Mouse (Mus musculus) midbrain, embryonic 10.5 days (tissue): ENCODE measurements around the gene Pard3b. TPM values are rescaled to one million over a fixed set of nuclear protein-coding genes. Genes with fewer than 3 reads are reported as not detected.

ENCODE experiments used
- DNase-seq: peaks from one replicate; pipeline ENCODE4 v3.0.0-alpha.2; 2017; ENCODE audit warnings: low spot score
- H3K27ac ChIP-seq: fragments of 300-500 bp; sonication (generic); replicated peaks from 2 replicates; pipeline ENCODE4 v1.5.1; 2016; ENCODE audit warnings: mild to moderate bottlenecking
- H3K27me3 ChIP-seq: fragments of 300-500 bp; sonication (generic); 2 replicates; pipeline ENCODE4 v1.6.1; 2016; ENCODE audit warnings: low read depth, mild to moderate bottlenecking; ENCODE audit not compliant: poor library complexity, severe bottlenecking
- H3K36me3 ChIP-seq: fragments of 300-500 bp; sonication (generic); 2 replicates; pipeline ENCODE4 v1.6.1; 2016; ENCODE audit warnings: mild to moderate bottlenecking, moderate library complexity
- H3K4me1 ChIP-seq: fragments of 300-500 bp; sonication (generic); 2 replicates; pipeline ENCODE4 v1.6.1; 2016
- H3K4me3 ChIP-seq: fragments of 300-500 bp; sonication (generic); 2 replicates; pipeline ENCODE4 v1.5.1; 2016; ENCODE audit warnings: mild to moderate bottlenecking, moderate library complexity
- H3K9me3 ChIP-seq: fragments of 300-500 bp; sonication (generic); replicated peaks from 2 replicates; pipeline ENCODE4 v1.6.1; 2016; ENCODE audit warnings: mild to moderate bottlenecking
- WGBS: fragments of 180-500 bp; shearing (Covaris S2); methylation state at CpG from one replicate; pipeline ENCODE4 v1.1.7; 2016; 5-methylcytosine and 5-hydroxymethylcytosine counted together
- polyA plus RNA-seq: library from polyadenylated mRNA; unstranded; fragments of >200 nt; fragmentation: Nextera tagmentation; extraction: Ambion mirVana; gene quantifications from 2 replicates; pipeline ENCODE4 v1.2.1, GENCODE M21; 2016

Pard3b gene
- polyA plus RNA-seq, 1 experiment from 2014 or later = 8.2 TPM

DNA sequence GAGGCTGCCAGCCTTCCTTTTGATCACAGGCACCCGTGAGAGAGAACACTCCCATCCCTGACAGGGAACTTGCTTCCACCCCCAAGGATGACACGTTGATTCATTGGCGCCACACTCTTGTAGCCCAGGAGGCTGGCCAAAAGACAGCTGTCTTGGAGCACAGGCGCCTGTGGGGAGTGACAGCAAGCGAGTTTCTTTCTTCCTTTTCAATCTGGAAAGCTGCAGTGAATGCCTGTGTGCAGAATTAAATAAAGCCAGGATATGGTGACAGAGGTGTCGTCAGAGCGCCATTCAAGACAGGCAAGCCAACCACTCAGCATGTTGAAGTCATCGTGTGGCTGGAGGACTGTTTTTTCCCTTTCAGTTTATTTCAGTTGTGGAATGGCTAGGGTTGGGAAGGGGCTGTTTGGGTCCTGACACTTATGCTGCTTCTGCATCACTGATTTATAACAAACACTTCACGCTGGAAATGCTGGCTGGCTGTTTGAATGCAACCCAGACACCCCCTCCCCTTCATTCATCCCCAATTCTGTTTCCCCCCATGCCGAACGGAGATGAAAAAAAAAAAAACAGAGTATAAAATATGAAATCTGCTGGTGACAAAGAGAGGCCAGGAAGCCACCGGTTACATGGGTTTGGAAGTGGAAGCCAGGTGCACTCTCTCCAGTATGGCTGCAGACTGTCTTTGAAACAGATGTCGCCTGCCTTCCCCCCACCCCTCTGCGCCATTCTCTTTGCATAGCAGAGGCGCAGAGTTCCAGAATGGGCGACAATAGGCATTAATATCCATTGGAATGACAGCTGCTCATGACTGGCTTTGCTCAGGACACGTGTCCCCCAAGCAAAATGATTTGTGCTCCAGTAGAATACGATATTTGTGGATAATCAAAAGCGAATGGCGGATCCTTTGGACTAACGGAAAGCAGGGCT lies 1044.1 kb downstream of the Pard3b start:
- no peak for DNase-seq

DNA sequence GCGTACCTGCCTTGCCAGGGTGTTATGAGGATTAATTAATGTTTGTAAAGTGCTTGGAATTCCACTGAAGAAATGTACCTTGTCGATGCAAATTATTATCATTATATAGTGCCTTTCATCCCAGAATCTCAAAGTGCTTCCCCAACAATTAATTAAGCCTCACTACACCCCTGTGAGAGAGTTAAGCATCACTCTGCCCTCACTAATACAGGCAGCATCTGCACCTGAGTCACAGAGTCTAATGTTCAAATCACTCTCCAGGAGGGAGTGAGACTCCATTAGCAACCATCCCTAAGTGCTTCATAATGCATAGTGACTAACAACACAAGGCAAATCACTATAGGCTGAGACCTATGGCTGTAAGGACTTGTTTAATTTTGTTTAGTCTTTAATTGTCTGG lies 1044.9 kb downstream of the Pard3b start:
- Histone ChIP-seq H3K36me3 (no peaks in the 10 kb centered on the region), H3K4me3 (no peak overlapping the region), H3K27ac (no peak overlapping the region), H3K9me3 (no peaks in the 10 kb centered on the region), H3K4me1 (peaks cover 19% of the 10 kb centered on the region), H3K27me3 (no peaks in the 10 kb centered on the region)
- 94% methylated on average over 2 of the region's 2 CpGs for WGBS
- no peak for DNase-seq

More for the DNA sequence above, 1044.1 kb downstream of the Pard3b start:
- no peaks in the 10 kb centered on the region for H3K36me3 ChIP-seq
- peak overlapping the region; percentile 59 for H3K27ac ChIP-seq
- H3K27me3 ChIP-seq = no peaks in the 10 kb centered on the region
- H3K4me1 ChIP-seq = peaks cover 20% of the 10 kb centered on the region
- no peak overlapping the region for H3K4me3 ChIP-seq
- 74% methylated on average over 21 of the region's 21 CpGs for WGBS
- H3K9me3 ChIP-seq = peaks cover 1% of the 10 kb centered on the region; the same call in 1 of the 2 replicates

DNA sequence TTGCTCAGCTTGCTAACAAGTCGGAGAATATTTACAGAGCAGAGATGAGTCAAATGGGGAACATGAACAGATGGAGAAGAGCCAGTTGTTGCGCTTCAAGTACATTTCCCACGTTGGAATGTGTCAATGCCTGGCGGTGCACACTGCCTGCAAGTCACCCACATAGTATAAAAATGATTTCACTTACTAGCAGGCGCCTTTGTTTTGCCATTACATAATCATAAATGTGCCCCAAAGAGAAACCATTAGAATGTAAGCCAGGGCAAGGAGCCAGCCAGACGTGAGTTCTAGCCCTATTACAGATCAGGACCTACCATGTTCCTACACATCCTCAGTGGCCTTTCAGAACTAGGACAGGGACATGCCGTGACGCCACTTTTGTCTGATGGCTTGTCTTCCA lies 1048.9 kb downstream of the Pard3b start:
- Histone ChIP-seq H3K27me3 (no peaks in the 10 kb centered on the region), H3K4me1 (peaks cover 8% of the 10 kb centered on the region), H3K9me3 (no peaks in the 10 kb centered on the region), H3K4me3 (no peak overlapping the region), H3K36me3 (no peaks in the 10 kb centered on the region), H3K27ac (no peak overlapping the region)
- no peak for DNase-seq
- 90% methylated on average over 8 of the region's 8 CpGs for WGBS

DNA sequence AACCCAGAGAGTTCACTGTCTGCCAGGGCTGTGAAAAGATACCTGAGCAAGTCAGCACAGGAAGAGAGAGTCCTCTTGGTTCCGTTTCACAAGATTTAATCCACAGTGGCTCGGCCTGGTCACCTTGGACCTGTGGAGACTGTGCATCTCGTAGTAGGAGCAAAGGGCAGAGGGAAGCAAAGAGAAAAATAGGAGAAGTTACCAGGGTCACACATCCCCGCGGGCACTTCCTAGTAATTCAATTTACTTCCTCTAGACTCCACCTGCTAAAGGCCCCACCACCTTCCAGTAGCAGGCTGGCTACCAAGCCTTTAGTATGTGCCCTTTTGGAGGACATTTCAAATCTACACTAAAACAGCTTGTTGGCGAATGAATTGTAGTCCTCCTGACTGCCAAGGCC lies 1052.6 kb downstream of the Pard3b start:
- Histone ChIP-seq H3K4me3 (no peak overlapping the region), H3K9me3 (no peaks in the 10 kb centered on the region), H3K27me3 (peaks cover 7% of the 10 kb centered on the region), H3K4me1 (0 out of 2 replicates have a peak, but pooled peaks cover under 1% of the 10 kb centered on the region), H3K36me3 (no peaks in the 10 kb centered on the region), H3K27ac (no peak overlapping the region)
- DNase-seq = no peak
- 87% methylated on average over 6 of the region's 6 CpGs for WGBS
